Comparison of ENCODE assay signal across 11 mouse cellular contexts in genomic region chr19:14226521-14226920, GRCm38 (mm10).
DNase-seq lines count a peak whose midpoint lies in the region; ATAC-seq lines count a peak whose summit lies in the region.
"Had no signal": no experiment of that assay in that cellular context is flagged by ENCODE, and none has a peak within 500 bp of the region (broad histone marks: within the 10 kb centered on the region; RNA-seq: fewer than 3 reads in every experiment).

No protein-coding gene starts in this region.

- no peaks in the 10 kb centered on the region for H3K4me1 ChIP-seq in kidney, embryonic 14.5 days (ENCODE audit: control insufficient read depth, insufficient read depth, low read length)
- no peaks in the 10 kb centered on the region for H3K4me1 ChIP-seq in midbrain, embryonic 11.5 days (ENCODE audit: control insufficient read depth, insufficient read depth, low read length)
- H3K4me1 ChIP-seq: hindbrain, embryonic 15.5 days had no signal

- H3K9me3 ChIP-seq in kidney, embryonic 14.5 days (ENCODE audit: control insufficient read depth, low read length) = no peaks in the 10 kb centered on the region
- no peaks in the 10 kb centered on the region for H3K9me3 ChIP-seq in midbrain, embryonic 11.5 days (ENCODE audit: control insufficient read depth, low read length)
- H3K9me3 ChIP-seq: hindbrain, embryonic 15.5 days had no signal

- H3K27me3 ChIP-seq in kidney, embryonic 14.5 days (ENCODE audit: control insufficient read depth, insufficient read depth, low read length) = no peaks in the 10 kb centered on the region
- no peaks in the 10 kb centered on the region for H3K27me3 ChIP-seq in midbrain, embryonic 11.5 days (ENCODE audit: control insufficient read depth, insufficient read depth, low read length)
- H3K27me3 ChIP-seq: hindbrain, embryonic 15.5 days had no signal

- intact Hi-C loops in heart, postnatal 14 days (cut with DNase I) = no loop called here

- no peak for ATAC-seq in kidney, embryonic 14.5 days (ENCODE audit: low FRiP score, low TSS enrichment)
- ATAC-seq in midbrain, embryonic 11.5 days (ENCODE audit: low FRiP score) = no peak

- no peak overlapping the region for H3K9ac ChIP-seq in kidney, embryonic 14.5 days (ENCODE audit: low read depth, low read length)
- H3K9ac ChIP-seq in midbrain, embryonic 11.5 days (ENCODE audit: low read length) = no peak overlapping the region
- H3K9ac ChIP-seq: hindbrain, embryonic 15.5 days had no signal

- H3K4me3 ChIP-seq in kidney, embryonic 14.5 days (ENCODE audit: low read length) = no peak overlapping the region
- no peak overlapping the region for H3K4me3 ChIP-seq in midbrain, embryonic 11.5 days (ENCODE audit: low read depth, low read length)
- H3K4me3 ChIP-seq: hindbrain, embryonic 15.5 days had no signal

- no peak overlapping the region for H3K27ac ChIP-seq in kidney, embryonic 14.5 days (ENCODE audit: low read depth, low read length)
- no peak overlapping the region for H3K27ac ChIP-seq in midbrain, embryonic 11.5 days (ENCODE audit: low read depth, low read length)
- H3K27ac ChIP-seq: hindbrain, embryonic 15.5 days had no signal

- no peak overlapping the region for H3K4me2 ChIP-seq in kidney, embryonic 14.5 days (replicated peaks; ENCODE audit: low read depth, low read length)
- no peak overlapping the region for H3K4me2 ChIP-seq in midbrain, embryonic 11.5 days
- H3K4me2 ChIP-seq: hindbrain, embryonic 15.5 days had no signal

- H3K36me3 ChIP-seq in kidney, embryonic 14.5 days (ENCODE audit: control insufficient read depth, insufficient read depth, low read length) = no peaks in the 10 kb centered on the region
- no peaks in the 10 kb centered on the region for H3K36me3 ChIP-seq in midbrain, embryonic 11.5 days (ENCODE audit: control insufficient read depth, insufficient read depth, low read length)
- H3K36me3 ChIP-seq: hindbrain, embryonic 15.5 days had no signal

- DNase-seq in embryo, embryonic 11 days = peak; percentile 4
- no peak for DNase-seq in embryo, embryonic 9.5 days (ENCODE audit: extremely low spot score)
- peak; percentile 74 for DNase-seq in adrenal gland, postnatal 10 days
- DNase-seq in gastrocnemius, adult 8-10 months (ENCODE audit: low spot score in 2 of 2) = peak; percentile 82 to 88
- peak; percentile 57 to 78 for DNase-seq in heart, postnatal 14 days
- no peak for DNase-seq in midbrain, embryonic 11.5 days (ENCODE audit: low spot score, missing footprints)
- DNase-seq in urinary bladder, postnatal 10 days (ENCODE audit: low spot score) = no peak
- DNase-seq: kidney, adult 18-20 months; liver had no signal

Comparison
In these comparisons a context has a peak if more than half of its experiments do, and no peak if none do; other contexts are left out.
1. DNase-seq: peak in embryo, embryonic 11 days (single experiment), adrenal gland, postnatal 10 days (single experiment), gastrocnemius, adult 8-10 months (2 of 2) and heart, postnatal 14 days (2 of 2); none in embryo, embryonic 9.5 days (single experiment), midbrain, embryonic 11.5 days (single experiment) and urinary bladder, postnatal 10 days (single experiment).